Comparison of ENCODE assay signal across 10 mouse cellular contexts in genomic region chr13:53110249-53110578, GRCm38 (mm10).
DNase-seq lines count a peak whose midpoint lies in the region; ATAC-seq and TF ChIP-seq lines count a peak whose summit lies in the region.
"Had no signal": no experiment of that assay in that cellular context is flagged by ENCODE, and none has a peak within 500 bp of the region (broad histone marks: within the 10 kb centered on the region; RNA-seq: fewer than 3 reads in every experiment).

No protein-coding gene starts in this region.

- H3K9me3 ChIP-seq in hindbrain, embryonic 13.5 days, result no peaks in the 10 kb centered on the region
- H3K9me3 ChIP-seq in hindbrain, embryonic 10.5 days, result no peaks in the 10 kb centered on the region
- H3K9me3 ChIP-seq in ES-Bruce4 (replicated peaks; ENCODE audit: control insufficient read depth, insufficient read depth, low read length, poor library complexity, severe bottlenecking), result no peaks in the 10 kb centered on the region
- H3K9me3 ChIP-seq in forebrain, postnatal 0 days (ENCODE audit: low read length), result no peaks in the 10 kb centered on the region
- H3K9me3 ChIP-seq in midbrain, embryonic 14.5 days (ENCODE audit: control insufficient read depth, low read length), result no peaks in the 10 kb centered on the region
- H3K9me3 ChIP-seq: liver, embryonic 13.5 days had no signal

- no peak for TF ChIP-seq EP300 in ES-Bruce4 (IDR thresholded peaks at IDR 0.05; ENCODE audit: insufficient read depth, low read depth, low read length)

- ATAC-seq in hindbrain, embryonic 13.5 days (ENCODE audit: low FRiP score), result no peak
- ATAC-seq in forebrain, postnatal 0 days, result peak; percentile 16; the same call in 1 of the 2 replicates
- peak; percentile 24; the same call in 1 of the 2 replicates for ATAC-seq in midbrain, embryonic 14.5 days (ENCODE audit: low FRiP score, low TSS enrichment)

- TF ChIP-seq POLR2A in ES-Bruce4 (IDR thresholded peaks at IDR 0.05; ENCODE audit: insufficient read depth, low read length), result no peak

- 90% methylated on average over 16 of the region's 16 CpGs for WGBS in hindbrain, embryonic 13.5 days
- 90% methylated on average over 16 of the region's 16 CpGs for WGBS in hindbrain, embryonic 10.5 days
- WGBS in forebrain, postnatal 0 days, result 87% methylated on average over 16 of the region's 16 CpGs
- WGBS in midbrain, embryonic 14.5 days, result 90% methylated on average over 16 of the region's 16 CpGs

- H3K4me2 ChIP-seq in hindbrain, embryonic 13.5 days, result no peak overlapping the region; the same call in 1 of the 2 replicates
- H3K4me2 ChIP-seq in forebrain, postnatal 0 days (ENCODE audit: low read depth), result 0 out of 2 replicates have a peak overlapping the region, but pooled peaks have one; percentile 52
- no peak overlapping the region for H3K4me2 ChIP-seq in midbrain, embryonic 14.5 days (ENCODE audit: low read length)

- H3K4me1 ChIP-seq in hindbrain, embryonic 13.5 days (replicated peaks), result peaks cover 7% of the 10 kb centered on the region
- peaks cover 8% of the 10 kb centered on the region; the same call in 1 of the 2 replicates for H3K4me1 ChIP-seq in hindbrain, embryonic 10.5 days (replicated peaks)
- H3K4me1 ChIP-seq in ES-Bruce4 (ENCODE audit: control insufficient read depth, insufficient read depth, low read length), result no peaks in the 10 kb centered on the region
- no peaks in the 10 kb centered on the region for H3K4me1 ChIP-seq in forebrain, postnatal 0 days (ENCODE audit: insufficient read depth)
- no peaks in the 10 kb centered on the region for H3K4me1 ChIP-seq in midbrain, embryonic 14.5 days (ENCODE audit: control insufficient read depth, insufficient read depth, low read length)

- no peak overlapping the region for H3K27ac ChIP-seq in hindbrain, embryonic 13.5 days
- H3K27ac ChIP-seq in hindbrain, embryonic 10.5 days, result no peak overlapping the region; the same call in 1 of the 2 replicates
- no peak overlapping the region for H3K27ac ChIP-seq in ES-Bruce4 (ENCODE audit: insufficient read depth, low read length)
- no peak overlapping the region for H3K27ac ChIP-seq in forebrain, postnatal 0 days (ENCODE audit: low read depth, low read length)
- no peak overlapping the region for H3K27ac ChIP-seq in midbrain, embryonic 14.5 days (replicated peaks; ENCODE audit: low read depth, low read length)
- H3K27ac ChIP-seq: liver, embryonic 13.5 days had no signal

- TF ChIP-seq CTCF in ES-Bruce4 (IDR thresholded peaks at IDR 0.05; ENCODE audit: low read depth, low read length), result no peak
- TF ChIP-seq CTCF in forebrain, postnatal 0 days (IDR thresholded peaks at IDR 0.05; ENCODE audit: low read depth), result no peak

- H3K36me3 ChIP-seq in hindbrain, embryonic 13.5 days, result no peaks in the 10 kb centered on the region
- H3K36me3 ChIP-seq in hindbrain, embryonic 10.5 days, result peaks cover 21% of the 10 kb centered on the region
- no peaks in the 10 kb centered on the region for H3K36me3 ChIP-seq in ES-Bruce4 (ENCODE audit: control insufficient read depth, insufficient read depth, low read length, poor library complexity, severe bottlenecking)
- no peaks in the 10 kb centered on the region for H3K36me3 ChIP-seq in forebrain, postnatal 0 days (ENCODE audit: insufficient read depth)
- no peaks in the 10 kb centered on the region for H3K36me3 ChIP-seq in midbrain, embryonic 14.5 days (ENCODE audit: control insufficient read depth, insufficient read depth, low read length)
- H3K36me3 ChIP-seq: liver, embryonic 13.5 days had no signal

- peak overlapping the region; percentile 64; the same call in 1 of the 2 replicates for H3K9ac ChIP-seq in hindbrain, embryonic 13.5 days
- peak overlapping the region; percentile 13; the same call in 1 of the 2 replicates for H3K9ac ChIP-seq in ES-Bruce4 (ENCODE audit: low read depth, poor library complexity, severe bottlenecking)
- no peak overlapping the region for H3K9ac ChIP-seq in forebrain, postnatal 0 days
- no peak overlapping the region for H3K9ac ChIP-seq in midbrain, embryonic 14.5 days (replicated peaks; ENCODE audit: low read length)
- H3K9ac ChIP-seq: liver, embryonic 13.5 days had no signal

- no peaks in the 10 kb centered on the region for H3K27me3 ChIP-seq in hindbrain, embryonic 13.5 days
- no peaks in the 10 kb centered on the region for H3K27me3 ChIP-seq in hindbrain, embryonic 10.5 days (ENCODE audit: insufficient read depth, poor library complexity, severe bottlenecking)
- H3K27me3 ChIP-seq in ES-Bruce4 (ENCODE audit: control insufficient read depth, insufficient read depth, low read length, poor library complexity, severe bottlenecking), result no peaks in the 10 kb centered on the region
- no peaks in the 10 kb centered on the region for H3K27me3 ChIP-seq in forebrain, postnatal 0 days (ENCODE audit: insufficient read depth, low read length)
- H3K27me3 ChIP-seq in midbrain, embryonic 14.5 days (ENCODE audit: control insufficient read depth, insufficient read depth, low read length), result no peaks in the 10 kb centered on the region
- H3K27me3 ChIP-seq: liver, embryonic 13.5 days had no signal

- no peak overlapping the region for H3K4me3 ChIP-seq in hindbrain, embryonic 13.5 days
- no peak overlapping the region for H3K4me3 ChIP-seq in hindbrain, embryonic 10.5 days
- H3K4me3 ChIP-seq in ES-Bruce4 (ENCODE audit: low read depth, low read length), result peak overlapping the region; percentile 29
- H3K4me3 ChIP-seq in forebrain, postnatal 0 days (ENCODE audit: low read depth, low read length), result no peak overlapping the region
- H3K4me3 ChIP-seq in midbrain, embryonic 14.5 days (replicated peaks; ENCODE audit: low read depth, low read length), result no peak overlapping the region
- H3K4me3 ChIP-seq: liver, embryonic 13.5 days; megakaryocyte, embryonic 14.5 days had no signal

- no peak for DNase-seq in hindbrain, embryonic 10.5 days (ENCODE audit: low spot score)
- no peak for DNase-seq in forebrain, postnatal 0 days
- no peak for DNase-seq in midbrain, embryonic 14.5 days
- no peak for DNase-seq in adrenal gland, postnatal 25 days
- DNase-seq in heart, postnatal 4 days, result no peak
- DNase-seq in right cerebral cortex, postnatal 10 days (ENCODE audit: low spot score in 2 of 2), result no peak

Comparison
In these comparisons a context has a peak if more than half of its experiments do, and no peak if none do; other contexts are left out.
1. H3K9ac ChIP-seq: peak in hindbrain, embryonic 13.5 days (single experiment) and ES-Bruce4 (single experiment); none in forebrain, postnatal 0 days (single experiment) and midbrain, embryonic 14.5 days (single experiment).